32 mouse cellular contexts compared by ENCODE assay signal in the genomic region with DNA sequence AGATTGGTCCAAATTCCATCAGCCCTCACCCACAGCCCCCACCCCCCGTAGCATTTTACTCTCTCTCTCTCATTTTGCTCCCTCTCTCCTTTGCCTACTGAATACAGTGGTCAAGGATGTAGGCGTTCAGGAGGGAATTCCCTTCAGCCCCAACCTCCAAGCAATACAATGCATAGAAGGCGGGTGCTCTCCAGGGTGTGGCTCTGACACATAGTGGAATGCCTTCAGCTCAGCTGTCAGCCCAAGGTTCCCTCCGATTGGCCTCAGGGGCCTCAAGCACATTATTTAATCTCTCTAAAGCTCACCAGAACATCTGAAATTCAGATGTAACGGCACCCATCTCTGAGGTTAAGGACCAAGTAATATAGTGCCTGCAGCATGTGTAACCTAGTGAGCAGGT.
A peak's percentile ranks its signal among the peaks of the same experiment; 100 is the strongest.
DNase-seq lines count a peak whose midpoint lies in the region; ATAC-seq and TF ChIP-seq lines count a peak whose summit lies in the region.
"Had no signal": no experiment of that assay in that cellular context is flagged by ENCODE, and none has a peak within 500 bp of the region (broad histone marks: within the 10 kb centered on the region; RNA-seq: fewer than 3 reads in every experiment).

No protein-coding gene starts in this region.

- 67% methylated on average over 5 of the region's 5 CpGs for WGBS in heart, embryonic 12.5 days

- no peaks in the 10 kb centered on the region for H3K79me2 ChIP-seq in myocyte (ENCODE audit: control insufficient read depth, insufficient read depth)

- H3ac ChIP-seq in myocyte (ENCODE audit: control insufficient read depth, insufficient read length): no peak overlapping the region

- TF ChIP-seq POLR2A in myocyte (IDR thresholded peaks at IDR 0.05; ENCODE audit: insufficient read length, low read depth): no peak

- peaks cover 2% of the 10 kb centered on the region; the same call in 1 of the 2 replicates for H3K4me1 ChIP-seq in heart, embryonic 12.5 days (replicated peaks)

- no peaks in the 10 kb centered on the region for H3K36me3 ChIP-seq in heart, embryonic 12.5 days
- H3K36me3 ChIP-seq in myocyte (ENCODE audit: control insufficient read depth, insufficient read depth): no peaks in the 10 kb centered on the region
- H3K36me3 ChIP-seq: embryonic facial prominence, embryonic 10.5 days; embryonic facial prominence, embryonic 13.5 days; forebrain, embryonic 12.5 days; forebrain, embryonic 15.5 days; heart, embryonic 15.5 days; hindbrain, embryonic 10.5 days; hindbrain, embryonic 13.5 days; intestine, embryonic 15.5 days had no signal

- ATAC-seq in heart, embryonic 12.5 days (ENCODE audit: insufficient number of reproducible peaks, low FRiP score): no peak
- ATAC-seq: activated CD4-positive, CD25-positive, alpha-beta regulatory T cell, adult 4 months; forebrain, embryonic 15.5 days; hindbrain, embryonic 16.5 days; intestine, embryonic 15.5 days; Patski had no signal

- H3K4me2 ChIP-seq in heart, embryonic 12.5 days: no peak overlapping the region
- peak overlapping the region; percentile 19 for H3K4me2 ChIP-seq in myocyte (ENCODE audit: low read depth)
- H3K4me2 ChIP-seq: embryonic facial prominence, embryonic 13.5 days; forebrain, embryonic 12.5 days; forebrain, embryonic 15.5 days; heart, embryonic 11.5 days; heart, embryonic 15.5 days; hindbrain, embryonic 13.5 days; intestine, embryonic 15.5 days had no signal

- no peak overlapping the region for H3K4me3 ChIP-seq in heart, embryonic 12.5 days
- H3K4me3 ChIP-seq in myocyte: no peak overlapping the region
- H3K4me3 ChIP-seq: embryonic facial prominence, embryonic 10.5 days; embryonic facial prominence, embryonic 13.5 days; erythroblast, embryonic 14.5 days; forebrain, embryonic 12.5 days; forebrain, embryonic 15.5 days; heart, embryonic 15.5 days; hindbrain, embryonic 10.5 days; hindbrain, embryonic 13.5 days; intestine, embryonic 15.5 days had no signal

- H3K9me3 ChIP-seq in heart, embryonic 12.5 days (replicated peaks): no peaks in the 10 kb centered on the region
- H3K9me3 ChIP-seq: embryonic facial prominence, embryonic 10.5 days; embryonic facial prominence, embryonic 13.5 days; forebrain, embryonic 12.5 days; forebrain, embryonic 15.5 days; heart, embryonic 15.5 days; hindbrain, embryonic 10.5 days; hindbrain, embryonic 13.5 days; intestine, embryonic 15.5 days had no signal

- DNase-seq in heart, adult 11 months: peak; percentile 16
- DNase-seq in R1 (ENCODE audit: low read depth, low spot score): peak; percentile 61
- no peak for DNase-seq in left cerebral cortex, postnatal 25 days (ENCODE audit: low spot score in 2 of 2)
- DNase-seq in cerebellum, adult 11 months: no peak
- DNase-seq: adrenal gland, adult 8-10 months; adrenal gland, postnatal 25 days; B cell, adult 2 months; cerebellum, adult 8-10 months; cerebellum, postnatal 10 days; cerebellum, postnatal 36 days; embryo, embryonic 11 days; gastrocnemius, postnatal 10 days; gastrocnemius, postnatal 36 days; heart, postnatal 10 days; heart, postnatal 36 days; kidney, adult 11 months had no signal

- no peak overlapping the region for H3K27ac ChIP-seq in heart, embryonic 12.5 days (ENCODE audit: poor library complexity, severe bottlenecking)
- H3K27ac ChIP-seq: embryonic facial prominence, embryonic 10.5 days; embryonic facial prominence, embryonic 13.5 days; forebrain, embryonic 12.5 days; forebrain, embryonic 15.5 days; heart, embryonic 15.5 days; hindbrain, embryonic 10.5 days; hindbrain, embryonic 13.5 days; intestine, embryonic 15.5 days had no signal

- intact Hi-C loops in left cerebral cortex, postnatal 25 days (cut with DNase I): no loop called here

- no peaks in the 10 kb centered on the region for H3K27me3 ChIP-seq in heart, embryonic 12.5 days (replicated peaks)
- no peaks in the 10 kb centered on the region for H3K27me3 ChIP-seq in myocyte (ENCODE audit: control insufficient read depth, insufficient read depth, insufficient read length)
- H3K27me3 ChIP-seq: CH12.LX; embryonic facial prominence, embryonic 13.5 days; forebrain, embryonic 12.5 days; forebrain, embryonic 15.5 days; heart, embryonic 15.5 days; hindbrain, embryonic 13.5 days; intestine, embryonic 15.5 days; Patski had no signal

- H3K9ac ChIP-seq in heart, embryonic 12.5 days: no peak overlapping the region
- H3K9ac ChIP-seq: embryonic facial prominence, embryonic 13.5 days; forebrain, embryonic 12.5 days; forebrain, embryonic 15.5 days; heart, embryonic 15.5 days; hindbrain, embryonic 13.5 days; intestine, embryonic 15.5 days had no signal

TF ChIP-seq in myocyte, 11 proteins besides CTCF, POLR2A, EP300 and RAD21:
- TF ChIP-seq POLR2AphosphoS2 (IDR thresholded peaks at IDR 0.05; ENCODE audit: insufficient read length, low read depth) (no peak), MYOD1 (IDR thresholded peaks at IDR 0.05; ENCODE audit: control insufficient read depth in 1 of 3, insufficient read length in 2 of 3, low read depth in 2 of 3) (peak in 1 of 3 experiments; percentile 57), MYOG (IDR thresholded peaks at IDR 0.05; ENCODE audit: control insufficient read depth in 1 of 3, insufficient read depth in 1 of 3, insufficient read length in 2 of 3, low read depth in 2 of 3) (peak in 1 of 3 experiments; percentile 62)

Comparison
In these comparisons a context has a peak if more than half of its experiments do, and no peak if none do; other contexts are left out.
1. DNase-seq: peak in heart, adult 11 months (single experiment) and R1 (single experiment); none in left cerebral cortex, postnatal 25 days (0 of 2) and cerebellum, adult 11 months (single experiment).